Comparison of ENCODE assay signal across 15 mouse cellular contexts in the genomic region with DNA sequence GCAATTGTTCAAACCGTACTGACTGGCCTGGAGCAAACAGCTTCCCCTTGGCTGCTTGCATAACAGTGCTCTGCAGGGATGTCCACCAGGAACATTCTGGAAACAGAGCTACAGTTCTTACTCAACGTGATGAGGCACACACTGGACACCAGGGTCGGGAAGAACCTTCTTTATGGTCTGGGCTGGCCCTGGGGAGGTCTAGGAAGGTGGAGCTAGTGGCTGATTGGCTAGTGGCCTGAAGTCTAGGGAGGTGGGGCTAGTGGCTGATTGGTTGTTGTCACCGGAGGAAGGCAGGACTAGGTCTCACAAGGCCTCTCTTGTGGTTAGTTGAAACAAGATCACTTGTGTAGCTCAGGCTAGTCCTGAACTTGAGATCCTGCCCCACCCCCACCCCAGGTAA.
DNase-seq lines count a peak whose midpoint lies in the region; ATAC-seq and TF ChIP-seq lines count a peak whose summit lies in the region.
"Had no signal": no experiment of that assay in that cellular context is flagged by ENCODE, and none has a peak within 500 bp of the region (broad histone marks: within the 10 kb centered on the region; RNA-seq: fewer than 3 reads in every experiment).

No protein-coding gene starts in this region.

- no peaks in the 10 kb centered on the region for H3K36me3 ChIP-seq in liver, postnatal 0 days (replicated peaks; ENCODE audit: insufficient read depth, low read length)
- no peaks in the 10 kb centered on the region for H3K36me3 ChIP-seq in ES-E14 (ENCODE audit: control insufficient read depth, insufficient read depth, low read length, poor library complexity, severe bottlenecking)
- H3K36me3 ChIP-seq: heart, embryonic 15.5 days; hindbrain, embryonic 12.5 days; neural tube, embryonic 15.5 days had no signal

- no peaks in the 10 kb centered on the region for H3K4me1 ChIP-seq in liver, postnatal 0 days (ENCODE audit: insufficient read depth)
- H3K4me1 ChIP-seq in ES-E14 (ENCODE audit: control insufficient read depth in 2 of 2, insufficient read depth in 2 of 2, low read length in 2 of 2, poor library complexity in 1 of 2), result peaks cover 0 to 7% of the 10 kb centered on the region in 2 experiments; a peak in 1 of 4 replicates

- H3K4me2 ChIP-seq in liver, postnatal 0 days (ENCODE audit: low read depth, low read length), result no peak overlapping the region
- H3K4me2 ChIP-seq: heart, embryonic 15.5 days; hindbrain, embryonic 12.5 days; intestine, embryonic 15.5 days; kidney, embryonic 15.5 days; neural tube, embryonic 15.5 days had no signal

- no peaks in the 10 kb centered on the region for H3K27me3 ChIP-seq in liver, postnatal 0 days (ENCODE audit: insufficient read depth, low read length)
- H3K27me3 ChIP-seq: heart, embryonic 15.5 days; hindbrain, embryonic 12.5 days; intestine, embryonic 15.5 days; kidney, embryonic 15.5 days; neural tube, embryonic 15.5 days had no signal

- 51% methylated on average over 4 of the region's 4 CpGs for WGBS in liver, postnatal 0 days (ENCODE audit: insufficient replicate concordance)

- no peak overlapping the region for H3K9ac ChIP-seq in liver, postnatal 0 days (replicated peaks)
- H3K9ac ChIP-seq in ES-E14 (ENCODE audit: insufficient read depth, low read depth, low read length, poor library complexity, severe bottlenecking), result no peak overlapping the region
- H3K9ac ChIP-seq: heart, embryonic 15.5 days; hindbrain, embryonic 12.5 days; intestine, embryonic 15.5 days; kidney, embryonic 15.5 days; neural tube, embryonic 15.5 days had no signal

- H3K4me3 ChIP-seq in liver, postnatal 0 days (ENCODE audit: low read depth, low read length), result no peak overlapping the region
- no peak overlapping the region for H3K4me3 ChIP-seq in ES-E14 (ENCODE audit: insufficient read depth in 1 of 2, low read depth in 1 of 2, low read length in 2 of 2, poor library complexity in 1 of 2, severe bottlenecking in 1 of 2)
- H3K4me3 ChIP-seq: heart, embryonic 15.5 days; hindbrain, embryonic 12.5 days; intestine, embryonic 15.5 days; kidney, embryonic 15.5 days; midbrain, embryonic 10.5 days; neural tube, embryonic 15.5 days had no signal

- in situ Hi-C loops in ES-E14 (cut with MboI; ENCODE audit: low sequenced_read_pairs in 2 of 2, unreplicated experiment in 2 of 2), result loop anchor here (10.0 to 25.0 kb wide), 2 partner anchors 91 to 277 kb away; no protein-coding TSS in a partner anchor

- H3K27ac ChIP-seq in liver, postnatal 0 days (ENCODE audit: low read depth), result no peak overlapping the region
- H3K27ac ChIP-seq in ES-E14 (ENCODE audit: insufficient read depth, low read depth, low read length, poor library complexity, severe bottlenecking), result no peak overlapping the region
- H3K27ac ChIP-seq: heart, embryonic 15.5 days; hindbrain, embryonic 12.5 days; intestine, embryonic 15.5 days; kidney, embryonic 15.5 days; midbrain, embryonic 10.5 days; neural tube, embryonic 15.5 days had no signal

- no peak for TF ChIP-seq CTCF in liver, postnatal 0 days (IDR thresholded peaks at IDR 0.05; ENCODE audit: low read depth)

- TF ChIP-seq EP300 in liver, postnatal 0 days (IDR thresholded peaks at IDR 0.05; ENCODE audit: low read depth), result no peak

- DNase-seq in liver, postnatal 0 days, result no peak
- DNase-seq in liver, result no peak
- DNase-seq in ES-E14 (ENCODE audit: low read depth, low spot score), result peak; percentile 42
- peak; percentile 46 for DNase-seq in WW6 (ENCODE audit: low read depth, low spot score)
- DNase-seq in skeletal muscle tissue, adult 2 months (ENCODE audit: low read depth, low spot score), result peak; percentile 55
- DNase-seq in right cerebral cortex, postnatal 4 days, result no peak
- no peak for DNase-seq in thymus, postnatal 10 days (ENCODE audit: low spot score in 2 of 2)
- DNase-seq: lung, adult 2 months; thymus, adult 2 months had no signal

- ATAC-seq in liver, postnatal 0 days, result peak; percentile 29; the same call in 1 of the 2 replicates
- ATAC-seq: intestine, embryonic 15.5 days had no signal

- H3K9me3 ChIP-seq in liver, postnatal 0 days (ENCODE audit: low read length), result no peaks in the 10 kb centered on the region
- H3K9me3 ChIP-seq in ES-E14 (ENCODE audit: control insufficient read depth, insufficient read depth, low read depth, low read length), result no peaks in the 10 kb centered on the region
- H3K9me3 ChIP-seq: heart, embryonic 15.5 days; hindbrain, embryonic 12.5 days; intestine, embryonic 15.5 days; kidney, embryonic 15.5 days; midbrain, embryonic 10.5 days; neural tube, embryonic 15.5 days had no signal

TF ChIP-seq in ES-E14, 5 proteins besides CTCF, POLR2A, EP300 and RAD21:
- TF ChIP-seq ZNF384 (IDR thresholded peaks at IDR 0.05; ENCODE audit: low read depth, low read length) (no peak), HCFC1 (IDR thresholded peaks at IDR 0.05; ENCODE audit: borderline replicate concordance, insufficient read depth, low read length) (no peak), ZC3H11A (IDR thresholded peaks at IDR 0.05; ENCODE audit: borderline replicate concordance, low read depth, low read length) (no peak), CHD2 (IDR thresholded peaks at IDR 0.05; ENCODE audit: low read depth, low read length) (no peak), MAFK (IDR thresholded peaks at IDR 0.05; ENCODE audit: insufficient read depth, low read depth, low read length) (no peak)
TF ChIP-seq in ES-E14: peak in this region for 0.

Comparison
In these comparisons a context has a peak if more than half of its experiments do, and no peak if none do; other contexts are left out.
1. DNase-seq: peak in ES-E14 (single experiment), WW6 (single experiment) and skeletal muscle tissue, adult 2 months (single experiment); none in liver, postnatal 0 days (single experiment), liver (single experiment), right cerebral cortex, postnatal 4 days (single experiment) and thymus, postnatal 10 days (0 of 2).